In the genomic region with DNA sequence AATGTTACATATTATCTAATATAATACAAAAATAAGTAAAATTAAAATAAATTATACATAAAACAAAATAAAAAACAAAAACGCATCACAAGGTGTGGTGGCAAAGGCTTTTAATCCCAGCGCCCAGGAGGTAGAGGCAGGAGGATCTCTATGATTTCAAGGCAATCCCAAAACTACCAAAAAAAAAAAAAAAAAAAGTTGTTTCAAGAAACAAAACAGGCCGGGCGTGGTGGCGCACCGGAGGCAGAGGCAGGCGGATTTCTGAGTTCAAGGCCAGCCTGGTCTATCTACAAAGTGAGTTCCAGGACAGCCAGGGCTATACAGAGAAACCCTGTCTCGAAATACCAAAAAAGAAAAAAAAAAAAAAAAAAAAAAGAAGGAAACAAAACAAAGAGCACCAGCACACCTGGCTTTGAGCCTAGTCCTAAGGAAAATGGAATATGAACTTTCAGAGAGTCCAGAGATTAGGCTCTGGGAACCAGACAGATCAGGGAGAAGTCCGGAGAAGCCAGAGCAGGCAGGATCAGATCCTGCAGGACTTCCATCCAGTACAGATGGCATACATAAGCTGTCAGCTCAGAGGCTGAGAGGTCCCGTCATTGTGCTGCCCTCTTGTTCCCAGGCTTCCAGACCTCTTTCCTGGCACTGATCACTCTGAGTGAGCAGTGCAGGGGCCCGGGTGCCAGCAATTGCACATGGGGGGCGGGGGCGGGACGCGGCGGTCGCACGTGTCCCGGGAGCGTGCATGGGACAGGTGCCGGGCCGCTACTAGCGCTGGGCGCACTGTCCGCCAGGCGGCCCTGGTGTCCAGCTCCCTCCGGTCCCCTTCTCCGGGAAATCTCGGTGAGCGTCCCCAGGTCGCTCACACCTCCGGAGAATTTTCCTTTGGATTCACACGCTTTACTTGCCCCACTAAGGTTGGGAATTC, we compare ENCODE assay signal across 8 mouse cellular contexts. TPM values are rescaled to one million over a fixed set of nuclear protein-coding genes. Genes with fewer than 3 reads are reported as not detected.
DNase-seq lines count a peak whose midpoint lies in the region; ATAC-seq and TF ChIP-seq lines count a peak whose summit lies in the region.

No protein-coding gene starts in this region.

- no peaks in the 10 kb centered on the region for H3K9me3 ChIP-seq in forebrain, embryonic 12.5 days
- H3K9me3 ChIP-seq in hindbrain, embryonic 16.5 days (ENCODE audit: control insufficient read depth, low read length): no peaks in the 10 kb centered on the region
- no peaks in the 10 kb centered on the region for H3K9me3 ChIP-seq in liver, postnatal 0 days (ENCODE audit: low read length)

- peak; percentile 58 for TF ChIP-seq CTCF in liver, postnatal 0 days (IDR thresholded peaks at IDR 0.05; ENCODE audit: low read depth)

- no peak for TF ChIP-seq EP300 in liver, postnatal 0 days (IDR thresholded peaks at IDR 0.05; ENCODE audit: low read depth)

- WGBS in forebrain, embryonic 12.5 days: 12% methylated on average over 33 of the region's 33 CpGs
- 12% methylated on average over 33 of the region's 33 CpGs for WGBS in hindbrain, embryonic 16.5 days
- 9% methylated on average over 31 of the region's 33 CpGs for WGBS in liver, postnatal 0 days (ENCODE audit: insufficient replicate concordance)

- H3K4me1 ChIP-seq in forebrain, embryonic 12.5 days: peaks cover 28% of the 10 kb centered on the region
- peaks cover 22% of the 10 kb centered on the region for H3K4me1 ChIP-seq in hindbrain, embryonic 16.5 days (ENCODE audit: control insufficient read depth, insufficient read depth, low read depth, low read length)
- H3K4me1 ChIP-seq in liver, postnatal 0 days (ENCODE audit: insufficient read depth): peaks cover 19% of the 10 kb centered on the region

- H3K4me2 ChIP-seq in forebrain, embryonic 12.5 days: peak overlapping the region; percentile 93
- H3K4me2 ChIP-seq in hindbrain, embryonic 16.5 days (ENCODE audit: low read length): peak overlapping the region; percentile 98
- H3K4me2 ChIP-seq in liver, postnatal 0 days (ENCODE audit: low read depth, low read length): peak overlapping the region; percentile 86

- H3K9ac ChIP-seq in forebrain, embryonic 12.5 days: peak overlapping the region; percentile 65
- peak overlapping the region; percentile 74 for H3K9ac ChIP-seq in hindbrain, embryonic 16.5 days (ENCODE audit: low read depth, low read length)
- peak overlapping the region; percentile 67 for H3K9ac ChIP-seq in liver, postnatal 0 days (replicated peaks)

- ATAC-seq in forebrain, embryonic 12.5 days (ENCODE audit: low FRiP score): peak; percentile 57
- peak; percentile 66 for ATAC-seq in hindbrain, embryonic 16.5 days
- ATAC-seq in liver, postnatal 0 days: peak; percentile 58

- H3K27ac ChIP-seq in forebrain, embryonic 12.5 days: peak overlapping the region; percentile 94
- peak overlapping the region; percentile 90 for H3K27ac ChIP-seq in hindbrain, embryonic 16.5 days (ENCODE audit: low read depth, low read length)
- peak overlapping the region; percentile 99 for H3K27ac ChIP-seq in liver, postnatal 0 days (ENCODE audit: low read depth)

- H3K4me3 ChIP-seq in forebrain, embryonic 12.5 days (replicated peaks): peak overlapping the region; percentile 97
- H3K4me3 ChIP-seq in hindbrain, embryonic 16.5 days (ENCODE audit: low read length): peak overlapping the region; percentile 98
- H3K4me3 ChIP-seq in liver, postnatal 0 days (ENCODE audit: low read depth, low read length): peak overlapping the region; percentile 59

- DNase-seq in kidney, adult 9 months: peak; percentile 85
- no peak for DNase-seq in kidney, postnatal 14 days
- DNase-seq in adipocyte (ENCODE audit: low spot score): peak; percentile 88
- DNase-seq in liver, postnatal 0 days: peak; percentile 80
- peak; percentile 94 for DNase-seq in skeletal muscle tissue, adult 2 months (ENCODE audit: low read depth, low spot score)
- no peak for DNase-seq in right cerebral cortex, adult 18-20 months

- no peaks in the 10 kb centered on the region for H3K27me3 ChIP-seq in forebrain, embryonic 12.5 days
- H3K27me3 ChIP-seq in hindbrain, embryonic 16.5 days (replicated peaks; ENCODE audit: control insufficient read depth, insufficient read depth, low read length): no peaks in the 10 kb centered on the region
- no peaks in the 10 kb centered on the region for H3K27me3 ChIP-seq in liver, postnatal 0 days (ENCODE audit: insufficient read depth, low read length)

- peaks cover 9% of the 10 kb centered on the region for H3K36me3 ChIP-seq in forebrain, embryonic 12.5 days (replicated peaks)
- H3K36me3 ChIP-seq in hindbrain, embryonic 16.5 days (ENCODE audit: control insufficient read depth, insufficient read depth, low read length): no peaks in the 10 kb centered on the region
- H3K36me3 ChIP-seq in liver, postnatal 0 days (replicated peaks; ENCODE audit: insufficient read depth, low read length): peaks cover 17% of the 10 kb centered on the region

RNA-seq across cellular contexts. Expression of gene 1810013L24Rik, which starts 1.0 kb away (rescaled TPM):
- 37.3 and 40.1 TPM in 2 replicates for polyA plus RNA-seq in forebrain, embryonic 12.5 days (2016; fragmentation: Nextera tagmentation; extraction: Ambion mirVana)
- 23.8 and 24.5 TPM in 2 replicates for polyA plus RNA-seq in hindbrain, embryonic 16.5 days (2015; fragmentation: Nextera tagmentation; extraction: Ambion mirVana)
- 7.1 and 7.5 TPM in 2 replicates for polyA plus RNA-seq in liver, postnatal 0 days (2015; fragmentation: Nextera tagmentation; extraction: Ambion mirVana)

RNA-seq across cellular contexts. Expression of gene Usp7, which starts 36.8 kb away (rescaled TPM):
- 40.3 and 41.8 TPM in 2 replicates for polyA plus RNA-seq in forebrain, embryonic 12.5 days (2016; fragmentation: Nextera tagmentation; extraction: Ambion mirVana)
- polyA plus RNA-seq in hindbrain, embryonic 16.5 days (2015; fragmentation: Nextera tagmentation; extraction: Ambion mirVana): 23.9 and 25.5 TPM in 2 replicates
- polyA plus RNA-seq in liver, postnatal 0 days (2015; fragmentation: Nextera tagmentation; extraction: Ambion mirVana): 15.8 and 17.7 TPM in 2 replicates

Comparison
In these comparisons a context has a peak if more than half of its experiments do, and no peak if none do; other contexts are left out.
1. DNase-seq: peak in kidney, adult 9 months (single experiment), adipocyte (single experiment), liver, postnatal 0 days (single experiment) and skeletal muscle tissue, adult 2 months (single experiment); none in kidney, postnatal 14 days (single experiment) and right cerebral cortex, adult 18-20 months (single experiment).
2. Peak in every context shown above with its lines, with median percentiles within 50 percentile points of each other: ATAC-seq, H3K27ac ChIP-seq, H3K4me2 ChIP-seq, H3K4me3 ChIP-seq and H3K9ac ChIP-seq.